Mouse (Mus musculus) neural tube, embryonic 14.5 days (tissue): ENCODE results near the gene R3hdml. TPM values are rescaled to one million over a fixed set of nuclear protein-coding genes. Genes with fewer than 3 reads are reported as not detected.
"Not testable (repeated sequence)": the region's sequence is repeated elsewhere in the genome, so short reads cannot be mapped to it uniquely, and the experiment has no call there.

Source experiments
- ATAC-seq: fragments of 200-750 bp; cut with Nextera tagmentation; 2 replicates; pipeline ENCODE4 v1.8.0; 2017; ENCODE audit warnings: low read depth, mild to moderate bottlenecking, moderate TSS enrichment, moderate library complexity
- H3K27ac ChIP-seq: fragments of 300-500 bp; sonication (generic); 2 replicates; pipeline ENCODE4 v1.5.1; 2014; ENCODE audit warnings: low read depth, mild to moderate bottlenecking, control low read depth, low read length, moderate library complexity, mixed read lengths
- H3K27me3 ChIP-seq: fragments of 300-500 bp; sonication (generic); 2 replicates; pipeline ENCODE4 v1.6.1; 2014; ENCODE audit warnings: low read length; ENCODE audit not compliant: control insufficient read depth, insufficient read depth
- H3K36me3 ChIP-seq: fragments of 300-500 bp; sonication (generic); 2 replicates; pipeline ENCODE4 v1.6.1; 2014; ENCODE audit warnings: low read length, mixed read lengths; ENCODE audit not compliant: control insufficient read depth, insufficient read depth
- H3K4me1 ChIP-seq: fragments of 300-500 bp; sonication (generic); 2 replicates; pipeline ENCODE4 v1.6.1; 2014; ENCODE audit warnings: low read length; ENCODE audit not compliant: control insufficient read depth, insufficient read depth
- H3K4me2 ChIP-seq: fragments of 300-500 bp; sonication (generic); 2 replicates; pipeline ENCODE4 v1.6.1; 2014; ENCODE audit warnings: mild to moderate bottlenecking, low read depth, low read length, control low read depth
- H3K4me3 ChIP-seq: fragments of 300-500 bp; sonication (generic); 2 replicates; pipeline ENCODE4 v1.5.1; 2014; ENCODE audit warnings: low read depth, low read length, control low read depth, mixed read lengths
- H3K9ac ChIP-seq: fragments of 300-500 bp; sonication (generic); replicated peaks from 2 replicates; pipeline ENCODE4 v1.6.1; 2014; ENCODE audit warnings: low read depth, mild to moderate bottlenecking, control low read depth, low read length, mixed read lengths
- H3K9me3 ChIP-seq: fragments of 300-500 bp; sonication (generic); 2 replicates; pipeline ENCODE4 v1.6.1; 2016; ENCODE audit warnings: low read length; ENCODE audit not compliant: control insufficient read depth
- WGBS: fragments of 180-500 bp; shearing (Covaris S2); extraction: QIAGEN DNeasy Blood & Tissue Kit; methylation state at CpG from one replicate; pipeline ENCODE4 v1.1.7; 2014; 5-methylcytosine and 5-hydroxymethylcytosine counted together
- polyA plus RNA-seq: library from polyadenylated mRNA; unstranded; fragments of >200 nt; fragmentation: Nextera tagmentation; extraction: Ambion mirVana; gene quantifications from 2 replicates; pipeline ENCODE4 v1.2.1, GENCODE M21; 2014

R3hdml gene
- polyA plus RNA-seq, 1 experiment from 2014 or later, result 0.19 TPM

DNA sequence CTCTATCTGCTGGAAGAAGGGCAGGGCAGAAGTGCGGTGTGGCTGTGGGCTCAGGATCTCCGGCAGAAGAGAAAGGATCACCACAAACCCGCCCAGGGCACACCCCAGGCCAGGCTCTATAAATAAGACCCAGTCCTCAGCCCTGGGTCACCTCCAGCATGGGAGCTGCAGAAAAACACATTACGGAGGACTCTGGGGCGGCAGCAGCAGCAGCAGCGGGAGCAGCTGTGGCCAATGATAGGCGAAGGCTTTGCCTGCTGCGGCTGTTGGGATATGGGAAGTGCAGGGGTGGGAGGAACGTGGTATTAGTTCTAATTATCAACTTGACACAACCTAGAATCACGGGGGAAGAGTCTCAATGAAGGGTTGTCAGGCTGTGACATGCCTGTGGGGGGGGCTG is 32.7 kb upstream of the R3hdml start:
- peak; percentile 47; the same call in 1 of the 2 replicates for ATAC-seq
- peak overlapping the region; percentile 28; the same call in 1 of the 2 replicates for H3K27ac ChIP-seq

DNA sequence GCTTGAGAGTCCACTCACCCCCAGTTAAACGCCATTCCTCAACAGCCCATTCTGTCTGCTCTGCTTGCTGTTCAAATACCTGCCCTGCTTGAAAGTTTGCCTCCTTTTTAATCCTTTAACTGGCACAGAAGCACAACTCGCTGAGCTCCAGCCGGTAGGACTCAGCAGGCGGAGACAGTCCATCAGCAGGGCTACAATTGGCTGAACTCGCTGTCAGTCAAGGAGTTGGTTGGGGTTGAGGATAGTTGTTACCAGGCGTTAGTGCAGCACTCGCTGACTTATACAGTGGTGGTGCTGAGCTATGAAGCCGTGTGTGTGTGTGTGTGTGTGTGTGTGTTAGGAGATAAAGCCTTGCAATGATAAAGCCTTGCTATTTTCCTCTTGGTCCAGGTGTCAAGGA is 31.5 kb upstream of the R3hdml start:
- Histone ChIP-seq H3K27me3 (no peaks in the 10 kb centered on the region), H3K4me2 (no peak overlapping the region), H3K9me3 (no peaks in the 10 kb centered on the region), H3K36me3 (no peaks in the 10 kb centered on the region), H3K4me1 (no peaks in the 10 kb centered on the region), H3K9ac (no peak overlapping the region), H3K27ac (no peak overlapping the region), H3K4me3 (no peak overlapping the region)
- 91% methylated on average over 8 of the region's 8 CpGs for WGBS
- ATAC-seq, result no peak

More for the DNA sequence above, 32.7 kb upstream of the R3hdml start:
- H3K4me3 ChIP-seq, result no peak overlapping the region
- 39% methylated on average over 10 of the region's 10 CpGs for WGBS
- no peaks in the 10 kb centered on the region for H3K4me1 ChIP-seq
- no peaks in the 10 kb centered on the region for H3K9me3 ChIP-seq
- peak overlapping the region; percentile 27; the same call in 1 of the 2 replicates for H3K4me2 ChIP-seq
- H3K36me3 ChIP-seq, result no peaks in the 10 kb centered on the region; the same call in 1 of the 2 replicates
- H3K27me3 ChIP-seq, result no peaks in the 10 kb centered on the region
- peak overlapping the region; percentile 28; the same call in 1 of the 2 replicates for H3K9ac ChIP-seq

DNA sequence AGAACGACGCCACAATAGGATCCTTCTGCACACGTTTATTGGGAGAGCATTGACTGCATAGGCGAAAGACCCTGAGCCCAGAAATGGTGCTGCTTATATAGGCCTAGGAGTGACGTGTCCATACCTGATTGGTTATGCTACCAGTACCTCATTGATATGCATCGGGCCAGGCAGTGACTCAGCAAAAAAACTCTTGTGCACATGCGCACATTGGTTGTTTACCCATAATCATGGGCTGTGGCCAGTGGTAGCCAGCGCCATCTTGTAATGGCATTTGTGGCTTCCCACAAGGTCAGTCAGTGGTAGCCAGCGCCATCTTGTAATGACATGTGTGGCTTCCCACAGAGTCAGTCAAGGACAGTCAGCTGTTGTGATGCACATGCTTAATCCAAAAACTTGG is 30.8 kb upstream of the R3hdml start:
- H3K4me1 ChIP-seq, ATAC-seq: not testable (repeated sequence)
- WGBS, result 93% methylated on average over 8 of the region's 9 CpGs

DNA sequence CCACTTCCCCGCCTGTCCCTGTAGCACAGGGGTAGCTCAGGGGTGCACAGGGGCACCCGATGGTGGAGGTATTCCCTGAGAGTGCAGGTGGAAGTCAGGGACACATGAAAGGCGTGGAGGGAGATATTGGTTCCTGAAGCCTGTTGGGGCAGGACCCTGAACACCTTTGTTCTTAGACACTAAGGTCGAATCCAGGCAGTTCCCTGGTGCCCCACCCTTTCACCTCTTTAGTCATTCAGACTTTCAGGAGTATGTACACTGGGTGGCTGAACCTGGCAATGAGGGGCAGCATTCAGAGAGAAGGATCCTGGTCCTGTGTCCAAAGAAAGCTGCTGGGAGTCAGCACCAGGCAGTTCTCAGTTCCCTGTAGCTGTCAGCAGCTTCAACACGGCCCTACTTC is 29.7 kb upstream of the R3hdml start:
- Histone ChIP-seq H3K4me2 (no peak overlapping the region), H3K4me3 (no peak overlapping the region)
- 85% methylated on average over 5 of the region's 5 CpGs for WGBS

More for the DNA sequence above, 30.8 kb upstream of the R3hdml start:
- H3K4me2 ChIP-seq, H3K9me3 ChIP-seq, H3K27ac ChIP-seq, H3K9ac ChIP-seq, H3K27me3 ChIP-seq, H3K4me3 ChIP-seq, H3K36me3 ChIP-seq: not testable (repeated sequence)

DNA sequence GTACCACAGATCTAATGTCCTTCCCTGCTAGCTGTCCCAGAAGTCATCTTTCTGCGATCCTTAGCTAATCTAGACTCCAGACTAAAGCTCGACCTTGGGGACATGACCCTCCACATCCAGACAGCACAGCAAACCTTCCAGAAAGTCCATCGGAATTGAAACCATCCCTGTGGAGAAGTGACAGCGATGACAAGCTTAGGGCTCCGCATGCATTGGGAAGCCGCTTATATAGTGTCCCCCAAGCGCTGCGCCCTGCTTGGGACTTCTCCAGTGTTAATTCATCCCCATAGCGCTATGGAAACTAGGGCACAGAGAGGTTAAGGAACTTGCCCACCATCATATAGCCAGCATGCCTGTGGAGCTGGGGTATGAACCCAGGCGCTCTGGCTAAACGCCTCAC is 29.3 kb upstream of the R3hdml start:
- Histone ChIP-seq H3K27ac (no peak overlapping the region), H3K4me1 (no peaks in the 10 kb centered on the region), H3K36me3 (peaks cover 8% of the 10 kb centered on the region), H3K4me3 (no peak overlapping the region), H3K9ac (no peak overlapping the region), H3K4me2 (no peak overlapping the region), H3K9me3 (no peaks in the 10 kb centered on the region), H3K27me3 (no peaks in the 10 kb centered on the region)
- ATAC-seq, result no peak
- WGBS, result 84% methylated on average over 11 of the region's 11 CpGs

More for the DNA sequence above, 29.7 kb upstream of the R3hdml start:
- no peaks in the 10 kb centered on the region for H3K9me3 ChIP-seq
- H3K36me3 ChIP-seq, result peaks cover 8% of the 10 kb centered on the region
- no peaks in the 10 kb centered on the region for H3K27me3 ChIP-seq
- no peak overlapping the region for H3K27ac ChIP-seq
- ATAC-seq, result no peak
- no peaks in the 10 kb centered on the region for H3K4me1 ChIP-seq
- H3K9ac ChIP-seq, result no peak overlapping the region

DNA sequence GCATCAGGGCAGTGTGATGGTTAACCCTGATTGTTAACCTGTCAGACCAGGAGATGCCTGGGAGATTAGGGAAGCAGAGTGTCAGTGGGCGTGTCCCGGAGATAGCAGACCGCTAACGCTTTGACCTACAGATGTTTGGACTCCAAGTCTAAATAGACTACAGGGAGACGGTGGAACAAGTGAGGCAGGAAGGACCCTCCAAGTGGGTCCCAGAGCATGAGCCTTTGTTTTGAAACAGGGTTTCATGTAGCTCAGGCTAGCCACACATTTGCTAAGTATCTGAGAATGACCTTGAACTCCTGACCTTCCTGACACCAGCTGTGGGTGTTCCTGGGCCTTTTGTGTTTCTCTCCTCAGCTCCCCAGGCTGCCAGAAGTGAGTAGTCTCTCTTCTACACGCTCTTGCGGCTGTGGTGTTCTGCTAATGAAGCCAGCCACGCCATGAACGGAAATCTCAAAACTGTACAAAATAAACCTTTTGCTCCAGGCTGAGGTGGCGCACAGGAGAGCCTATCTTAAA is 28.8 kb upstream of the R3hdml start:
- H3K4me1 ChIP-seq, result no peaks in the 10 kb centered on the region
- H3K36me3 ChIP-seq, result peaks cover 13% of the 10 kb centered on the region
- no peak overlapping the region for H3K4me3 ChIP-seq
- H3K4me2 ChIP-seq, result no peak overlapping the region
- no peak overlapping the region for H3K27ac ChIP-seq
- no peak for ATAC-seq
- no peaks in the 10 kb centered on the region for H3K9me3 ChIP-seq
- 66% methylated on average over 10 of the region's 10 CpGs for WGBS
- no peak overlapping the region for H3K9ac ChIP-seq
- no peaks in the 10 kb centered on the region for H3K27me3 ChIP-seq

DNA sequence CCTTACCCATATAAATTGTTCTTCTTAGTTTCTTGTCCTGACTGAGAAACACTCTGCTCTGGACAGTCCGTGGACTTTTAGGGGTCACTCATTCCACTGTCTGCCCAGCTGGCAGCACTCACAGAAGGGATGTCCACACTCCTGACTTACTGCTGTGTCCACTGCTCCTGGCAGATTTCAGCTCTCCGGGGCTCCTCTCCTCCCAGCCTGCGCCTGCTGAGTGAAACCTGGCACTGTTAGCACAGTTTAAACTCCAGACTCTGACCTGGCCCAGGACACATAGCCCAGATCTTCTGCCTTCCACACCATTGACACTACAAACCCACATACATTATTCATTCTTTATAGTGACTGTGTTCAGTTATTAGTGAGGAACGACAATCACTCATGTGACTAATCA is 28.1 kb upstream of the R3hdml start:
- H3K9me3 ChIP-seq, result no peaks in the 10 kb centered on the region
- H3K4me2 ChIP-seq, result no peak overlapping the region
- no peak overlapping the region for H3K9ac ChIP-seq
- no peaks in the 10 kb centered on the region for H3K4me1 ChIP-seq
- H3K4me3 ChIP-seq, result no peak overlapping the region
- ATAC-seq, result no peak
- H3K27me3 ChIP-seq, result no peaks in the 10 kb centered on the region
- WGBS, result 81% methylated on average over 4 of the region's 4 CpGs
- H3K36me3 ChIP-seq, result peaks cover 19% of the 10 kb centered on the region
- H3K27ac ChIP-seq, result no peak overlapping the region

DNA sequence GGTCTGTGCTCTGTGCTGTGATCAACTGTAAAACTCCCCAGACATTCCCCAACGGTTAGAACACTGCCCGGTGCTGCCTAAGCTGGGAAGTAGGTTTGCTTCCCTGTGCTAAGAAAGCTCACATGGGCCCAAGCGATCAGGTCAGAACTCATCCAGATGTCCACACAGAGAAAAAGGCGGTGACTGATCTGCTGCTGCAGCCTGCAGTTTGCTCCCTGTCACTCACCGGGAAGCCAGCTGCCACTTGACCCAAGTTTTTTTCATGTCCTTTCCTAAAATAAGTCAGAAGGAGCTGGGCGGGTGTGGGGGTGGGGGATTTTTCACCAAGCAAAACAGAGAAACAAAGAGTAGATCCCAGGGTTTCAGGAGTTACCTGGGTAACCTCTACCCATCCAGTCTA is 27.6 kb upstream of the R3hdml start:
- Histone ChIP-seq H3K27ac (no peak overlapping the region), H3K4me1 (no peaks in the 10 kb centered on the region), H3K4me2 (no peak overlapping the region), H3K27me3 (no peaks in the 10 kb centered on the region), H3K4me3 (no peak overlapping the region), H3K9me3 (no peaks in the 10 kb centered on the region), H3K9ac (no peak overlapping the region), H3K36me3 (peaks cover 22% of the 10 kb centered on the region)
- no peak for ATAC-seq
- 71% methylated on average over 6 of the region's 6 CpGs for WGBS

DNA sequence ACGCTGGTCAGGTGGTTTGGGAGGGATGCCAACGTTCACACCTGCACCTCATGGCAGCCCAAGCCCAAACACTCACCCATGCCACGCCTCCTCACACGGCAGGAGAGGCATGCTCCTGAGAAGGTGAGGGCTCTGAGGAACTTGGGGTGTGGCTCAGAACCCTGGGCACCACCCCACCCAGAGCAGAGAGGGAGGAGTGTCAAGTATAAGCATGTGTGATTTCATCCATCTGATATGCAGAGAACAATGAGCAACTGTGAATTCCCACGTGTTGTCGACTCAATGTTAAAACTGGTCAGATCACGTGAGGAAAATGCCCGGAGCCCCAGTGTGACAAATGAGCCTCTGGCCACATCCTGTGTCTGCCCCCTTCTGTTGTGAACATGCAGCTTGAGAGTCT is 25.3 kb upstream of the R3hdml start:
- H3K4me3 ChIP-seq, result no peak overlapping the region
- H3K4me2 ChIP-seq, result no peak overlapping the region
- no peak for ATAC-seq
- no peak overlapping the region for H3K27ac ChIP-seq
- H3K9ac ChIP-seq, result no peak overlapping the region
- WGBS, result 85% methylated on average over 8 of the region's 8 CpGs
- no peaks in the 10 kb centered on the region for H3K27me3 ChIP-seq
- H3K36me3 ChIP-seq, result peaks cover 22% of the 10 kb centered on the region
- no peaks in the 10 kb centered on the region for H3K9me3 ChIP-seq
- H3K4me1 ChIP-seq, result 0 out of 2 replicates have a peak, but pooled peaks cover 2% of the 10 kb centered on the region
